Mouse (Mus musculus): ENCODE measurements around the gene Zbtb25. TPM values are rescaled to one million over a fixed set of nuclear protein-coding genes. Genes with fewer than 3 reads are reported as not detected.

Gene Zbtb25
- polyA plus RNA-seq, 1 experiment from 2014 or later = 4.3 TPM

DNA sequence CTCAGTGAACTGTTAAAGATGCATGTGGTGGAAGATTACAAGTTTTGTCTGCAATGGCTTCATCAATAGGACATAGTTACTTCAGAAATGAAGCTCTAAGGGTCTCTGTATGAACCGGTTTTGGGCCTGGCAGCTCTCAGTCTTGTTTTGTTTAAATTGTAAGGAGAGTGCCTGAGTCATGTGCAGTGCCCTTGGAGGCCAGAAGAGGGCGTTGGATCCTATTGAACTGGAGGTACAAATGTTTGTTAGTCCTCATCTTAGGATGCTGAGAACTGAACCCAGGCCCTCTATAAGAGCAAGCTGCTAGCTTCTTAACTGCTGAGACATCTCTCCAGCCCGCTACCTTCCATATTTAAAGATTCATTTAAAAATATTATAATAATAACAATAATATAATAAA is 32.3 kb upstream of the Zbtb25 start:
- WGBS = 59% methylated on average over 3 of the region's 3 CpGs
- Histone ChIP-seq H3K4me3 (ENCODE audit: low read depth, low read length) (no peak overlapping the region), H3K4me1 (replicated peaks; ENCODE audit: control insufficient read depth, insufficient read depth, low read length) (no peaks in the 10 kb centered on the region; the same call in 1 of the 2 replicates), H3K36me3 (ENCODE audit: control insufficient read depth, insufficient read depth) (no peaks in the 10 kb centered on the region), H3K27ac (ENCODE audit: low read depth, low read length) (no peak overlapping the region), H3K9ac (ENCODE audit: low read depth, low read length) (no peak overlapping the region), H3K4me2 (replicated peaks; ENCODE audit: low read depth) (no peak overlapping the region), H3K9me3 (ENCODE audit: control insufficient read depth) (no peaks in the 10 kb centered on the region), H3K27me3 (replicated peaks; ENCODE audit: control insufficient read depth, insufficient read depth, low read length) (peaks cover 18% of the 10 kb centered on the region)
- ATAC-seq = no peak
- TF ChIP-seq CTCF (IDR thresholded peaks at IDR 0.05; ENCODE audit: low read depth) = peak; percentile 44; the same call in 1 of the 2 replicates

GRCm38 (mm10) chr12:76397281-76397680 is 27.9 kb upstream of the Zbtb25 start:
- no peaks in the 10 kb centered on the region for H3K36me3 ChIP-seq (ENCODE audit: control insufficient read depth, insufficient read depth)
- 81% methylated on average over 5 of the region's 5 CpGs for WGBS
- no peak for ATAC-seq

DNA sequence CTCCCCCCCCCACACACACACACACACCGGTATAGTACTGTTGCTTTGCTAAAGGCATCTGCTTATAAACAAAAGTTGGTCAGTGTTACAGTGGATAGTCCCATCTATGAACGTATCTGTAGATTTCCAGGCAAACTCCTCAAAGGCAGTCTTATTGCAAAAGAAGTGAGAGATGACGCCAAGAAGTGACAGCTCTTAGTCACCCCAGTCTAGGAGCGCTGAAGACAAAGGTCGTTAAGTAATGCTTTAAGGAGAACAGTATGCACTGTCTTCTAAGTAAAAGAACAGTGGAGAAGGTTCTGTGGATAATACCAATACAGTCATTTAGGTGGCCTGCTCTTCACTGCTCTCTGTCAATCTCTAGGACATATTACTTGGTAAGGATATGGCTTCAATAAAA is 23.6 kb upstream of the Zbtb25 start:
- no peaks in the 10 kb centered on the region for H3K9me3 ChIP-seq (ENCODE audit: control insufficient read depth)
- no peaks in the 10 kb centered on the region for H3K4me1 ChIP-seq (replicated peaks; ENCODE audit: control insufficient read depth, insufficient read depth, low read length)
- no peaks in the 10 kb centered on the region for H3K27me3 ChIP-seq (replicated peaks; ENCODE audit: control insufficient read depth, insufficient read depth, low read length)
- no peak overlapping the region for H3K9ac ChIP-seq (ENCODE audit: low read depth, low read length)
- no peak overlapping the region for H3K27ac ChIP-seq (ENCODE audit: low read depth, low read length)
- H3K4me3 ChIP-seq (ENCODE audit: low read depth, low read length) = no peak overlapping the region
- TF ChIP-seq CTCF (IDR thresholded peaks at IDR 0.05; ENCODE audit: low read depth) = no peak
- WGBS = 67% methylated on average over 5 of the region's 5 CpGs
- no peak overlapping the region for H3K4me2 ChIP-seq (replicated peaks; ENCODE audit: low read depth)
- no peak for ATAC-seq
- H3K36me3 ChIP-seq (ENCODE audit: control insufficient read depth, insufficient read depth) = no peaks in the 10 kb centered on the region

More at GRCm38 (mm10) chr12:76397281-76397680, 27.9 kb upstream of the Zbtb25 start:
- Histone ChIP-seq H3K27me3 (replicated peaks; ENCODE audit: control insufficient read depth, insufficient read depth, low read length) (no peaks in the 10 kb centered on the region), H3K27ac (ENCODE audit: low read depth, low read length) (no peak overlapping the region), H3K9ac (ENCODE audit: low read depth, low read length) (no peak overlapping the region), H3K4me3 (ENCODE audit: low read depth, low read length) (no peak overlapping the region), H3K4me1 (replicated peaks; ENCODE audit: control insufficient read depth, insufficient read depth, low read length) (no peaks in the 10 kb centered on the region), H3K9me3 (ENCODE audit: control insufficient read depth) (no peaks in the 10 kb centered on the region), H3K4me2 (replicated peaks; ENCODE audit: low read depth) (no peak overlapping the region)
- no peak for TF ChIP-seq CTCF (IDR thresholded peaks at IDR 0.05; ENCODE audit: low read depth)

- H3K9me3 ChIP-seq (ENCODE audit: control insufficient read depth) = no peaks in the 10 kb centered on the region
- no peak for ATAC-seq
- H3K9ac ChIP-seq (ENCODE audit: low read depth, low read length) = no peak overlapping the region
- H3K36me3 ChIP-seq (ENCODE audit: control insufficient read depth, insufficient read depth) = peaks cover 5% of the 10 kb centered on the region
- H3K27ac ChIP-seq (ENCODE audit: low read depth, low read length) = no peak overlapping the region
- no peaks in the 10 kb centered on the region for H3K4me1 ChIP-seq (replicated peaks; ENCODE audit: control insufficient read depth, insufficient read depth, low read length)
- no peak overlapping the region for H3K4me2 ChIP-seq (replicated peaks; ENCODE audit: low read depth)
- H3K4me3 ChIP-seq (ENCODE audit: low read depth, low read length) = no peak overlapping the region
- 59% methylated on average over 3 of the region's 3 CpGs for WGBS
- TF ChIP-seq CTCF (IDR thresholded peaks at IDR 0.05; ENCODE audit: low read depth) = peak; percentile 21; the same call in 1 of the 2 replicates
- no peaks in the 10 kb centered on the region for H3K27me3 ChIP-seq (replicated peaks; ENCODE audit: control insufficient read depth, insufficient read depth, low read length)
These were observed 22.3 kb upstream of the Zbtb25 start for GRCm38 (mm10) chr12:76391595-76392271.

GRCm38 (mm10) chr12:76388794-76389193 is 19.4 kb upstream of the Zbtb25 start:
- H3K4me3 ChIP-seq (ENCODE audit: low read depth, low read length) = no peak overlapping the region
- no peaks in the 10 kb centered on the region for H3K9me3 ChIP-seq (ENCODE audit: control insufficient read depth)
- ATAC-seq = no peak
- 83% methylated on average over 11 of the region's 11 CpGs for WGBS
- no peak overlapping the region for H3K27ac ChIP-seq (ENCODE audit: low read depth, low read length)
- no peak overlapping the region for H3K9ac ChIP-seq (ENCODE audit: low read depth, low read length)
- no peaks in the 10 kb centered on the region for H3K27me3 ChIP-seq (replicated peaks; ENCODE audit: control insufficient read depth, insufficient read depth, low read length)
- H3K36me3 ChIP-seq (ENCODE audit: control insufficient read depth, insufficient read depth) = peaks cover 22% of the 10 kb centered on the region
- no peaks in the 10 kb centered on the region for H3K4me1 ChIP-seq (replicated peaks; ENCODE audit: control insufficient read depth, insufficient read depth, low read length)
- TF ChIP-seq CTCF (IDR thresholded peaks at IDR 0.05; ENCODE audit: low read depth) = no peak
- H3K4me2 ChIP-seq (replicated peaks; ENCODE audit: low read depth) = no peak overlapping the region

DNA sequence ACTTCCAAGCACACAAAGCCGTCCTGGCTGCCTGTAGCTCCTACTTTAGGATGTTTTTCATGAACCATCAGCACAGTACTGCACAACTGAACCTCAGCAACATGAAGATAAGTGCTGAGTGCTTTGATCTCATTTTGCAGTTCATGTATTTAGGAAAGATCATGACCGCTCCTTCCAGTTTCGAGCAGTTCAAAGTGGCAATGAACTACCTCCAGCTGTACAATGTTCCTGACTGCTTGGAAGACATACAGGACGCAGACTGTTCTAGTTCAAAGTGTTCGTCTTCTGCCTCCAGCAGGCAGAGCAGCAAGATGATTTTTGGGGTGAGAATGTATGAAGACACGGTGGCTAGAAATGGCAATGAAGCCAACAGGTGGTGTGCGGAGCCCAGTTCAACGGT is 15.9 kb upstream of the Zbtb25 start:
- Histone ChIP-seq H3K9me3 (ENCODE audit: control insufficient read depth) (no peaks in the 10 kb centered on the region), H3K4me2 (replicated peaks; ENCODE audit: low read depth) (no peak overlapping the region), H3K36me3 (ENCODE audit: control insufficient read depth, insufficient read depth) (peaks cover 22% of the 10 kb centered on the region), H3K27ac (ENCODE audit: low read depth, low read length) (no peak overlapping the region), H3K9ac (ENCODE audit: low read depth, low read length) (no peak overlapping the region), H3K4me1 (replicated peaks; ENCODE audit: control insufficient read depth, insufficient read depth, low read length) (no peaks in the 10 kb centered on the region), H3K27me3 (replicated peaks; ENCODE audit: control insufficient read depth, insufficient read depth, low read length) (no peaks in the 10 kb centered on the region), H3K4me3 (ENCODE audit: low read depth, low read length) (no peak overlapping the region)
- WGBS = 93% methylated on average over 8 of the region's 8 CpGs
- ATAC-seq = no peak
- TF ChIP-seq CTCF (IDR thresholded peaks at IDR 0.05; ENCODE audit: low read depth) = no peak
